Mouse (Mus musculus): ENCODE data around the gene Atf5.

Gene Atf5

GRCm38 (mm10) chr7:44820525-44820924 lies 4.1 kb upstream of the Atf5 start:
- no peak for DNase-seq (ENCODE audit: low read depth, low spot score)

- no peak for DNase-seq (ENCODE audit: low read depth, low spot score)
Measured at GRCm38 (mm10) chr7:44819863-44820262, 3.4 kb upstream of the Atf5 start.

- no peak for DNase-seq (ENCODE audit: low read depth, low spot score)
Measured at GRCm38 (mm10) chr7:44819391-44819790, 2.9 kb upstream of the Atf5 start.

- DNase-seq (ENCODE audit: low read depth, low spot score), result no peak
Measured at GRCm38 (mm10) chr7:44818751-44819235, 2.3 kb upstream of the Atf5 start.

GRCm38 (mm10) chr7:44818164-44818563 lies 1.7 kb upstream of the Atf5 start:
- no peak for DNase-seq (ENCODE audit: low read depth, low spot score)

GRCm38 (mm10) chr7:44817441-44817840 lies 983 bp upstream of the Atf5 start:
- no peak for DNase-seq (ENCODE audit: low read depth, low spot score)

- DNase-seq (ENCODE audit: low read depth, low spot score), result peak; percentile 99
Measured at GRCm38 (mm10) chr7:44815721-44816469, 563 bp downstream of the Atf5 start, which contains the start of the genes Nup62 and Il4i1. Gene Nup62 (plus strand): TSS chr7:44816088. Gene Il4i1 (plus strand): TSS chr7:44816387.

- no peak for DNase-seq (ENCODE audit: low read depth, low spot score)
Measured at GRCm38 (mm10) chr7:44814952-44815553, 1.4 kb downstream of the Atf5 start.

GRCm38 (mm10) chr7:44814423-44814822 lies 2.0 kb downstream of the Atf5 start:
- no peak for DNase-seq (ENCODE audit: low read depth, low spot score)

GRCm38 (mm10) chr7:44813985-44814384 lies 2.5 kb downstream of the Atf5 start:
- no peak for DNase-seq (ENCODE audit: low read depth, low spot score)

GRCm38 (mm10) chr7:44812651-44813325 lies 3.7 kb downstream of the Atf5 start:
- no peak for DNase-seq (ENCODE audit: low read depth, low spot score)

- DNase-seq (ENCODE audit: low read depth, low spot score), result no peak
Measured at GRCm38 (mm10) chr7:44810819-44811557, 5.5 kb downstream of the Atf5 start.

GRCm38 (mm10) chr7:44810365-44810764 lies 6.1 kb downstream of the Atf5 start:
- no peak for DNase-seq (ENCODE audit: low read depth, low spot score)

GRCm38 (mm10) chr7:44809466-44809865 lies 7.0 kb downstream of the Atf5 start:
- DNase-seq (ENCODE audit: low read depth, low spot score), result no peak

- DNase-seq (ENCODE audit: low read depth, low spot score), result no peak
Measured at GRCm38 (mm10) chr7:44808927-44809326, 7.5 kb downstream of the Atf5 start.

- DNase-seq (ENCODE audit: low read depth, low spot score), result no peak
Measured at GRCm38 (mm10) chr7:44792781-44793180, 23.7 kb downstream of the Atf5 start.

- no peak for DNase-seq (ENCODE audit: low read depth, low spot score)
Measured at GRCm38 (mm10) chr7:44790066-44790465, 26.4 kb downstream of the Atf5 start.

GRCm38 (mm10) chr7:44789531-44789930 lies 26.9 kb downstream of the Atf5 start:
- no peak for DNase-seq (ENCODE audit: low read depth, low spot score)

- no peak for DNase-seq (ENCODE audit: low read depth, low spot score)
Measured at GRCm38 (mm10) chr7:44780101-44780500, 36.4 kb downstream of the Atf5 start.

GRCm38 (mm10) chr7:44776849-44777498 lies 39.5 kb downstream of the Atf5 start:
- DNase-seq (ENCODE audit: low read depth, low spot score), result no peak

- DNase-seq (ENCODE audit: low read depth, low spot score), result no peak
Measured at GRCm38 (mm10) chr7:44772591-44773204, 43.8 kb downstream of the Atf5 start.
